Mouse (Mus musculus): Measurements from ENCODE around the gene Abca17. TPM values are rescaled to one million over a fixed set of nuclear protein-coding genes. Genes with fewer than 3 reads are reported as not detected.
A peak's percentile ranks its signal among the peaks of the same experiment; 100 is the strongest.

Abca17 gene
- total RNA-seq (2021) = not detected
- long read RNA-seq, experiment 1 = 0 reads
- long read RNA-seq, experiment 2 = 0 reads

GRCm38 (mm10) chr17:24350926-24351759 is at the start of gene Abca17:
TSS of gene Abca17 (minus strand) at chr17:24351068.
- intact Hi-C loops (cut with DNase I) = loop anchor here (2.0 kb wide), 1 partner anchor 176 kb away; no protein-coding TSS in a partner anchor
- DNase-seq = peak; percentile 18 to 19

GRCm38 (mm10) chr17:24394456-24394855 is 43.6 kb upstream of the Abca17 start:
- DNase-seq = peak; percentile 14 to 17
- intact Hi-C loops (cut with DNase I) = no loop called here

GRCm38 (mm10) chr17:24393527-24393926 is 42.7 kb upstream of the Abca17 start:
- intact Hi-C loops (cut with DNase I) = no loop called here

GRCm38 (mm10) chr17:24391149-24391548 is 40.3 kb upstream of the Abca17 start:
- peak in 1 of 2 experiments; percentile 10 for DNase-seq
- intact Hi-C loops (cut with DNase I) = loop anchor here (2.0 kb wide), 1 partner anchor 238 kb away; no protein-coding TSS in a partner anchor

More at GRCm38 (mm10) chr17:24393527-24393926, 42.7 kb upstream of the Abca17 start:
- DNase-seq = no peak

- intact Hi-C loops (cut with DNase I) = loop anchor here (1.0 to 2.0 kb wide), 2 partner anchors 217 to 237 kb away; no protein-coding TSS in a partner anchor
- peak; percentile 62 to 72 for DNase-seq
These were observed 39.0 kb upstream of the Abca17 start for GRCm38 (mm10) chr17:24389865-24390264.

- no peak for DNase-seq
- intact Hi-C loops (cut with DNase I) = no loop called here
These were observed 37.8 kb upstream of the Abca17 start for GRCm38 (mm10) chr17:24388711-24389110.

- DNase-seq = no peak
- intact Hi-C loops (cut with DNase I) = no loop called here
These were observed 32.9 kb upstream of the Abca17 start for GRCm38 (mm10) chr17:24383789-24384188.

GRCm38 (mm10) chr17:24378496-24378895 is 27.6 kb upstream of the Abca17 start:
- intact Hi-C loops (cut with DNase I) = no loop called here
- DNase-seq = no peak

GRCm38 (mm10) chr17:24375886-24376285 is 25.0 kb upstream of the Abca17 start:
- intact Hi-C loops (cut with DNase I) = no loop called here
- DNase-seq = no peak

GRCm38 (mm10) chr17:24375094-24375712 is 24.3 kb upstream of the Abca17 start:
- no peak for DNase-seq
- intact Hi-C loops (cut with DNase I) = no loop called here

- DNase-seq = no peak
- intact Hi-C loops (cut with DNase I) = no loop called here
These were observed 15.0 kb upstream of the Abca17 start for GRCm38 (mm10) chr17:24365863-24366262.

GRCm38 (mm10) chr17:24364461-24364860 is 13.6 kb upstream of the Abca17 start:
- no peak for DNase-seq
- intact Hi-C loops (cut with DNase I) = no loop called here

- intact Hi-C loops (cut with DNase I) = no loop called here
- no peak for DNase-seq
These were observed 11.7 kb upstream of the Abca17 start for GRCm38 (mm10) chr17:24362527-24362926.

GRCm38 (mm10) chr17:24361291-24361690 is 10.4 kb upstream of the Abca17 start:
- DNase-seq = no peak
- intact Hi-C loops (cut with DNase I) = no loop called here

- no peak for DNase-seq
- intact Hi-C loops (cut with DNase I) = no loop called here
These were observed 10.0 kb upstream of the Abca17 start for GRCm38 (mm10) chr17:24360841-24361240.

- DNase-seq = no peak
- intact Hi-C loops (cut with DNase I) = no loop called here
These were observed 9.0 kb upstream of the Abca17 start for GRCm38 (mm10) chr17:24359903-24360302.

GRCm38 (mm10) chr17:24359006-24359405 is 8.1 kb upstream of the Abca17 start:
- intact Hi-C loops (cut with DNase I) = no loop called here

GRCm38 (mm10) chr17:24355284-24355683 is 4.4 kb upstream of the Abca17 start:
- no peak for DNase-seq
- intact Hi-C loops (cut with DNase I) = no loop called here

More at GRCm38 (mm10) chr17:24359006-24359405, 8.1 kb upstream of the Abca17 start:
- DNase-seq = no peak

GRCm38 (mm10) chr17:24353960-24354359 is 3.1 kb upstream of the Abca17 start:
- intact Hi-C loops (cut with DNase I) = no loop called here
- no peak for DNase-seq

GRCm38 (mm10) chr17:24352370-24353194 is 1.7 kb upstream of the Abca17 start:
- DNase-seq = no peak
- intact Hi-C loops (cut with DNase I) = no loop called here

Data from heart, postnatal 14 days (tissue).